Mouse (Mus musculus) 3T3-L1 (cell line): ENCODE measurements around the gene Smco3.

Experiments
- DNase-seq: peaks from one replicate; pipeline ENCODE4 v3.0.0-alpha.2; 2015; ENCODE audit warnings: low read depth, low spot score

The Smco3 gene

GRCm38 (mm10) chr6:136845706-136846480 is 10.6 kb upstream of the Smco3 start:
- no peak for DNase-seq

GRCm38 (mm10) chr6:136844903-136845302 is 9.7 kb upstream of the Smco3 start:
- no peak for DNase-seq

DNA sequence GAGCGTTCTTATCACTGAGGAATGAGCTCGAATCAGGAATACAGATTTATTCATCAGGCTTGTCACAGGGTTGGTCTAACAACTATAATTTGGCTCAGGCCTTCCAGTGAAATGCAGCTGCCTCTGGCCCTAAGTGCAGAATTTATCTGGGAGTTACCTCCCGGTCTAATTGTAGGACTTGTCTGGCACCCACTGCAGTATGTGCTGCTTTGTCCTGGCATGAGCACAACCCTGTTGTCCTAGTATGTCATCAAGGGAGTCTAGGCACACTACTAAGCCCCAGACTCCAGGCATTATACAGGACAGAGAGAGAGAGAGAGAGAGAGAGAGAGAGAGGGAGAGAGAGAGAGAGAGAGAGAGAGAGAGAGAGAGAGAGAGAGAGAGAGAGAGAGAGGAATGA is 2.1 kb upstream of the Smco3 start:
- no peak for DNase-seq

DNA sequence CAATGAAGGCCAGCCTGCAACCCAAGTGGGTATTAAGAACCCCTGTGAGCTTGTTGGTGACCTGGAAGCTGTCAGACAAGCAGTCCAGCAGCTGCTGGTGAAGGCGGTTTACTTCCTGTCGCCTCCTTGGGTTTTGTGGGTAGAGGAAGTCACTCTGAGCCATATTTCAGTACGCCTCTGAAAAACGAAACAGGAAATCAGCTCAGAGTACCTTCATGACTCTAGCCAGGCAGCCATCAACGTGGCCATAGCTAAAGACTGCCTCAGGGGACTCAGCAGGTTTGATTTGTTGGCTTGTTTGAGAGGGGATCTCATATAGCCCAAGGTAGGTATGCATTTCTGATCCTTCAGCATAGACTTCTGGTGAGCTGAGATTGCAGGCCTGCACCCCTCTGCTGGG is 3.5 kb downstream of the Smco3 start:
- no peak for DNase-seq

- no peak for DNase-seq
Measured at GRCm38 (mm10) chr6:136828681-136829080, 6.6 kb downstream of the Smco3 start.

- peak; percentile 99 for DNase-seq
Measured at GRCm38 (mm10) chr6:136827881-136828561, 7.2 kb downstream of the Smco3 start, which contains the start of gene Wbp11. Gene Wbp11 (minus strand): TSS chr6:136828233.

- peak; percentile 61 for DNase-seq
Measured at GRCm38 (mm10) chr6:136827516-136827880, 7.8 kb downstream of the Smco3 start, which contains the start of gene BC049715. Gene BC049715 (plus strand): TSS chr6:136827626.

GRCm38 (mm10) chr6:136827116-136827515 is 8.1 kb downstream of the Smco3 start:
- no peak for DNase-seq

DNA sequence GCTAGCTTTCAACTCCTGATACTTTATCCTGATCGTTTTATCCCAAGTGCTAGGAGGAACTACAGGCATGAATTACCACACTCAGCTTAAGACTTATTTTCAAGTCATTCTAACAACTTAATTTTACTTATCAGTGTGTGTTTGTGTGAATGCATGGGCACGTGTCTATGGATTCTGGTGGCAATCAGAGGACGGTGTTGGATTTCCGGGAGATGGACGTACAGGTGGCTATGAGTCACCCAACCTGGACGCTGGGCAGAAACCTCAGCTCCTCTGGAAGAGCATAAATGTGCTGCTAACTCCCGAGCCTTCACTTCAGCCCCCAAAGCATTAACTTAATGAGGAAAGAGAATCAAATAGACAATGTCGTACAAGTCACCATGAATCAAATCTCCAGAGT is 10.3 kb downstream of the Smco3 start:
- DNase-seq, result no peak

DNA sequence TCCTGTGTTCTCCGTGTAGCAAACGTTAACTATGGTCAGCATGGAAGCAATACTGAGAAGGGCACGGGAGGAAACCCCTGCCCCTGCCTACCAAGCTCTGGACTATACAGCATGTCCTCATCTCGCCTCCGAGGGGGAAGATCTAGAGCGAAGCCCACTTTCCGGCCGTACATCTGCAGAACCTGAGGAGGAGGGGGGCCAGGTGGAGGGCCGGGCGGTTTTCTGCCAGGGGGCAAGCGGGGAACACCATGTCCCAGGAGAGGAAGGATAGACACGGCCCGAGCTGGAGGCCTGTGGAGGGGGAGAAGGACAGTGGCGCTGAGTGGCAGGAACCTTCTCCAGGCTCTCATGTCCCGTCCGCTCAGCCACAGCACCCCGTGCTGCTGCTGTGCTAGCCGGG is 14.2 kb downstream of the Smco3 start:
- DNase-seq, result no peak

- no peak for DNase-seq
Measured at GRCm38 (mm10) chr6:136820381-136820780, 14.9 kb downstream of the Smco3 start.

DNA sequence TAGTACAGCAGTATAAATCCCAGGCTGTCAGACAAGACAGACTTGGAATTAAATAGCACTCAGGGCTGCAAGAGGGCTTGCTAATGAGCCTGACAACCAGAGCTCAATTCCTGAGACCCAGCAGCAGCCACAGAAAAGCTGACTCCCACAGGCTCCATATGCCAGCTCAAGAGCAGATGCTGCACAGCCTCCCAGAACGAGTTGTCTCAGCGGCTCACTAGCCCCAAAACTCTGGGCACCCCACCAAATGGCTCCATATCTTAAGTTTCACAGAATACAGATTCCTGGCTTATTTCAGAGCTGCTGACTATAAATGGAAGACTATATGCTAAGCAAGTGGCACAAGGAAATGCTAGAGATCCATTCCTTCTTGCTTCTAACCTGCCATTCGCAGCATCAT is 17.7 kb downstream of the Smco3 start:
- no peak for DNase-seq

DNA sequence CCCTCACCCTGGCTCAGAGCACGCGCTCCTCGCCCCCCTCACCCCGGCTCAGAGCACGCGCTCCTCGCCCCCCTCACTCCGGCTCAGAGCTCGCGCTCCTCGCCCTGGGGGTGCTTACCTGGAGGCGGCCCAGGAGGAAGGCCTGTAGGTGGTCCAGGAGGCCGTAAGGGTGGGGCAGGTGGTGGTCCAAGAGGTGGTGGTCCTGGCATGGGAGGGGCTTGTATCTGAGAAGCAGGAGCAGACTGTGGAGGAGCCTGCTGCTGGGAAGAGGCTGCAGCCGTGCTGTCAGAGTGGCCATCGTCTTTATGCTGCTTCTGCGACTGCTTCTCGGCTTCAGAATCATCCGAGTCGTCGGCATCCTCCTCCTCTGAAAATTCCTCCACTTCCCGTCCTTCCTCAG is 18.4 kb downstream of the Smco3 start:
- no peak for DNase-seq

DNA sequence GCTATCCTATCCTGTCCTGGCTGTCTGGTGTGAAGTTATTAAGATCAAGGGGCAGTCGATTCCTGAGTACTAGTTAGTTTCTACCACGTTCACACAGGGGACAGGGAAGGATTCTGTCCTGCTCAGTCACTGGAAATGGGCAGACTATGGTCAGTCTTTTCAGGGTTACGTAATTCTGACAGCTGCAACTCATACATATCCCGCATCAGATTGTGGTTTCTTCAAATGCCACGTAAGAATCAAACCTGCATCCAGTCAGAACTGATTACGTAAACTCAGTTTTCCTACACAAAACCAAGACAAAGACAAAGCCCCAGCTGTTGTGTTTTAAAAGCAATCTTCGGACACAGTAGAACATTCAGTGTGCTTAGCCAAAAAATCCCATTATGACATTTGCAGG is 19.9 kb downstream of the Smco3 start:
- no peak for DNase-seq

- peak; percentile 68 for DNase-seq
Measured at GRCm38 (mm10) chr6:136813117-136813516, 22.1 kb downstream of the Smco3 start.

DNA sequence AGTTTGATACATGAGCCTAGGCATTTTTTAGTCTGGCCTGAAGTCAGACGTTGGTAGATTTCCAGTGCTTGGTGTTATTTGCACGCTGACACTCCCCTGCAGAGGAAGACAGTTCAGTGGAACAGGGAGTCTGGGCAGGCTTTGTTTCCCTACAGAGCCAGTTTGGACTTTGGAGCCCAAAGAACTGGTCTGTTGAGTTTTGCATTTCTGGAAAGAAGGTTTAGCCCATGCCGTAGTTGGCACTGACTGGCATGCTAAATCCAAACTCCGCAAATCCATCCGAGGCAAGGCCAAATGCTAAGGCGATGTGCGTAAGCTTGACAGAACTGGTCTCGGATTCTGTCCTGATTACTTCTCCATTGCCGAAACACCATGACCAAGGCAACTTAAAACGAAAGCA is 24.1 kb downstream of the Smco3 start:
- DNase-seq, result no peak

GRCm38 (mm10) chr6:136809673-136810072 is 25.6 kb downstream of the Smco3 start:
- DNase-seq, result no peak

DNA sequence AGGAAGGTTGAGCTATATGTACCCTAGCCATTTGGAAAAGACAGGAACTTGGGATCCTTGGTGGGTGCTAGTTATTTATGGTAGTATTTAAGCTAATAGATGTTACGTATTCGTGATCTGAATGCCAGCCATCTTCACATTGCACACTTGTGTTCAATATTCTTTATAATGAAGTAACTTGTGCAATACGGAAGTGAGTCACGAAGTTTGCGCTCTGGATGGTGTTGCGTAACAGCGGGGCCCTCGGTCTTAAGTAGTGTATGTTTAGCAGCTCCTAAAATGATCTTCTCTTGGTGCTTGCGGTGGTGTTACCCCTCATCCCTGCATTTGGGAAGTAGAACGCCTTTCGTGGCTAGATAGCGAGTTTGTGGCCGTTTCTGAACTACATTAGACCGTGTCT is 26.2 kb downstream of the Smco3 start:
- DNase-seq, result peak; percentile 94

DNA sequence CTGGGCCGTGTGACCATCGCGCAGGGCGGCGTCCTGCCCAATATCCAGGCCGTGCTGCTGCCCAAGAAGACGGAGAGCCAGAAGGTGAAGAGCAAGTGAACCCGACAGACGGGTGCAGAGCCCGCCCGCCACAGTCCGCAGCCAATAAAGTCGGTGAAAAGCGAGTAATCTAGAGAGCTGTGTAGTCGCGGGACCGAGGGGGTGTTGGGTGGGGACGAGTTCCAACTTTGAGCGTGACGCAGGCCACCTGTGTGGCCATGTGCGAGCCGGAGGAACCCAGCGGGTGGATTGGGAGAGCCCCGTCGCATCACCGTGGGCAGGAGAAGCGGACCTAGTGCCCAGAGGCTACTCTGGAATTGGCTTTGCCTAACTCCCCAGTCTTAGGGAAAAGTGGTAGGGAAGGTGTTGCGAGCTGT is 26.6 kb downstream of the Smco3 start:
- no peak for DNase-seq

DNA sequence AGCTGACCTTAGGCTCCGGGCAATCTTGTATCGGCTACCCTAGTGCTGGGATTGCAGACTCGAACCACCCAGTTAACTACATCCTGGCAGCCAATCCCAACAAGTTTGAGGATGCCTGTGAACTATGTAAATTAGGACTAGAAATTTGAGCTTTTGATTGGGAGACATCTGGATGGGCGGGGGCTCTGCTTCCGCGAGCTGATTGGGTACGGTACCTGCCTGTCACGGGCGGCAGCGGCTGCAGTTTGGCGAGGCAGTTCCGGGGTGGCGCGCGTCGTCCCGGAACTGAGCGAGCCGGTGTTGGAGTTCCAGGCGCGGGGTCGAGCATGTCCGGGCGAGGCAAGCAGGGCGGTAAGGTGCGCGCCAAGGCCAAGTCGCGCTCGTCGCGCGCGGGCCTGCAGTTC is 27.2 kb downstream of the Smco3 start, which contains the start of gene H2afj:
TSS of gene H2afj (plus strand) at position 231 of the 404 bp plus-strand sequence.
- DNase-seq, result peak; percentile 98

GRCm38 (mm10) chr6:136807395-136808013 is 27.7 kb downstream of the Smco3 start:
- no peak for DNase-seq

DNA sequence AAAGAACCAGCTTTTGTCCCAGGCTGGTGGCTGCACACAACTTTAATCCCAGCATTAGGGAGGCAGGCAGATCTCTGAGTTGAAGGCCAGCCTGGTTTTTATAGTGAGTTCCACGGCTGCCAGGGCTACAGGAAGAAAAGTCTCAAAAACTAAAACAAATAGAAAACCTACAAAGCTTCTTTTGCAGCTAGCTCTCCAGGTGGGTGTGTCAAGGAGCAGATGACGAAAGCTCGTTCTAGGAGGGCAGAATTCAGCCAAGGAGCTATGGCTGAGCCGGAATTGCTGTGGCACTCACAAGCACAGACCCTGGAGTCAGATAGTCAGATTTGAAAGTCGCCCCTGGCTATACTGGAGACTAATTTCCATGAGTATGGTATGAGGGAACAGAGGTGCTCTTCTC is 28.4 kb downstream of the Smco3 start:
- no peak for DNase-seq

DNA sequence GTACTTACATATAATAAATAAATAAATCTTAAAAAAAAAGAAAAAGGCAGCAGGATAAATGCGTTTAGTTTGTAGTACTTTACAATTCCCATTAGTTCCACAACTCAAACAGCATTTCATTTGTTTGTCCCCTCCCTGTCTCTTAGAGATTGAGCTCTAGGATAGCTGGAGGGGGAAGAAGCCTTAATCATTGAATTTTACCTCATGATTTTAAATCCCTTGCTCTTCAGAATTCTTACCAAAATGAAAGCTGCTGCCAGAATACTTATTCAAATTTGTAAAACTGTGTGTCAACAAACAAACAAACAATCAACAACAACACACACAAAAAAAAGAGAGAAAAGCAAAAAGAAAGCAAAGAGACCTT is 29.9 kb downstream of the Smco3 start:
- DNase-seq, result no peak
